Mouse (Mus musculus) spleen, postnatal 4 days (tissue): ENCODE measurements around the gene Wdr1.

Experiments
- DNase-seq, 2 experiments: peaks; one replicate each; pipeline ENCODE4 v3.0.0; 2022; ENCODE audit warnings: low spot score in 2 of 2

Wdr1 gene

GRCm38 (mm10) chr5:38544423-38545415 lies 18.3 kb downstream of the Wdr1 start:
- DNase-seq: no peak

GRCm38 (mm10) chr5:38543496-38544217 lies 19.4 kb downstream of the Wdr1 start:
- no peak for DNase-seq

DNA sequence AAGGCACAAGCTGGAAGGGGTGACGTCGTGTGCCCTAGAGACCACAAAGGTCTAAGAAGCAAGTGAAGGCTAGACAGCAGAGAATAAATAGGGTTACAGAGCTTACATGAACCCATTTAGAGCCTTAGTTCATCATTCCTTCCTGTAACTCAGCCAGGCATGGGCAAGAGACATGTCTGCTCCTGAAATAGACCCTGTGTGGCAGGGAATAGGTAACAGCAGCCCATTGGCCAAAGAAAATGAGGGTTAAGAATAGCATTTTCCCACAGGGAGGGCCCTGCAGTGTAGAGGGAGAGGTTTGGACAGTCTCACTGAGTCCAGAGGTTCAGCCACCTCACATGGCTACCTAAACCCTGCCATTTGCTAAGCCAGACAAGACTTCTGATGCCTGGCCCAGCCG lies 21.3 kb downstream of the Wdr1 start:
- no peak for DNase-seq

DNA sequence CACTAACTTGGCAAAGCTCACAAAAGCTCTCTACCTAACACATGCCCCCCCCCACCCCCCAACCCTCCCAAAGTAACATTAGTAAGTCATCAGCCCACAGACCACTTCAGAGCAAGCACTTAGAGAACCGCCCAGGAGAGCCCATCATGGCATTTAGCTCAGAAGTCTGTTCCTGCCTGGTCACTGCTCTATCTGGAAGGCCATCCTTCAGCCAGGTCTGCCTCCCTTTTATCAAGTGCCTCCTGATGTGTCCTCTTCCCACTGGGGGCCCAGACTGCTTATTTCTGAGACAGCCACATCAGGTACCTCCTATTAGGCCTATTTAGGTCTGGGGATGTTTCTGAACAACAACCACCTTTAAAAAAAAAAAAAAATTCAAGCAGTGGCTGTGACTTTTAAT lies 22.1 kb downstream of the Wdr1 start:
- no peak for DNase-seq

DNA sequence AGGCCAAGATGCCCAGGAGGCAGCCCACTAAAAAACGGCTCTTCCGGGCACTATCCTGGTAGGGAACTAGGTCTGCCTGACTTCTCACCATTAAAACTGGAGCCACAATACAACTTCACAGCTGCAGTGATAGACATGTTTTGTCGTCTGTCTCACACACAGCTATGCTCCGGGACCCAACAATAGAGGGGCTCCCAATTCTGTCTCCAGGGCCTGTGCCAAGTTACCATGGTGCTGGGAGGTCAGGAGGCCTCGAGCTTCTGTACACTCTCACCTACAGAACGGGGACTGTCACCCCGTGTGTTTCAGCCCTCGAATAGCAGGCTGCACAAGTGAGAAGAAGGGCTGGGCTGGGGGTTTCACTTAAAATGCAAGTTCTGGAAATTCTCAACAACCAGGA lies 24.5 kb downstream of the Wdr1 start:
- DNase-seq: no peak

GRCm38 (mm10) chr5:38537845-38538244 lies 25.2 kb downstream of the Wdr1 start:
- DNase-seq: no peak

DNA sequence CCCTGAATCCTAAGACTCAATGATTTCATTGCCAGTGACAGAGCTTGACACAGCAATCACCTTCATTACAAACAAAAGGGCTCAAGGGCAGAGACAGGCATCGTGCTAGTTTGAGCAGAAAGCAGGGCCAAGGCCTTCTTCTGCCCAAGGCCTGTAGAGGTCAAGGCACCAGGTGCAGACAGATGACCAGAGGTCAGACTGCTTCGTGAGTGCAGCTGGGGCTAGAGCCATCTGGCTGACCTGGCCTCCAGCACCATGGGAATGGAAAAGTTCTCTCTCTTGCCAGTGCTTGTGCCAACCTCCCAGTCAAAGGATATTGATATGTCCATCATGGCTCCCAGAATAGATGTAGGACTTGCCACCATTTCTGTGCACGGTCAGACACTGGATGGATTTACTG lies 26.2 kb downstream of the Wdr1 start:
- no peak for DNase-seq

GRCm38 (mm10) chr5:38532084-38532483 lies 30.9 kb downstream of the Wdr1 start:
- DNase-seq: no peak

DNA sequence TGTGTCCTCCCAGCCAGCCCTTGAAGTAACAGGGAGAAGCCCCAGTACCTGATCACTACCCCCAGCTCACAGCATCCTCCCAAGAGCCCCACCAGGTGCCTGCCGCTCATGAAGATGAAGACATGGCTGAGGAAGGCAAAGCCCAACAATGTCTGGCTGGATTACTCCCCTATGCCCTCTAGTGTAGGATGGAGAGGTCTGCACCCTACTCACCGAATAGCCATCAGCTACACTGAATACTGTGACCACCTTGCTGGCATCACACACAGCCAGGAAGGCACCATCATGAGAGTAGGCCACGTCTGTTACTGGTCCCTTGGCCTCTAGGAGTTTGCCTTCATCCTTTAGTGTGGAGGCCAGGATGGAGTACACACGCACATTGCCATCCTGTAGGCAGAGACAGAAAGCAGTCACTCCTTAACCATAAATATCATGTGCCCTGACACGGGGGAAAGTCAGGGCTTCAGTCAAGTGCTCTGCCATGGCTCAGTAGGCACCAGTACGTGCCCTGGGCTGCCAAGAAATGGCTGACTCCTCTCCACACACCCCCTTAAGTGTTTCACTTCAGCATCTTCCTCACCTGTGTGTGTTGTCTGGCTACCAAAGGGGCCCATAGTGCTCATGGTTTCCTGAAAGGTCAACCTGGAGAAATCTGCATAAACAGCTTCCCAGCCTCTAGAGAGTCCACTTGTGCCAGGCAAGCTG lies 33.1 kb downstream of the Wdr1 start:
- DNase-seq: no peak

DNA sequence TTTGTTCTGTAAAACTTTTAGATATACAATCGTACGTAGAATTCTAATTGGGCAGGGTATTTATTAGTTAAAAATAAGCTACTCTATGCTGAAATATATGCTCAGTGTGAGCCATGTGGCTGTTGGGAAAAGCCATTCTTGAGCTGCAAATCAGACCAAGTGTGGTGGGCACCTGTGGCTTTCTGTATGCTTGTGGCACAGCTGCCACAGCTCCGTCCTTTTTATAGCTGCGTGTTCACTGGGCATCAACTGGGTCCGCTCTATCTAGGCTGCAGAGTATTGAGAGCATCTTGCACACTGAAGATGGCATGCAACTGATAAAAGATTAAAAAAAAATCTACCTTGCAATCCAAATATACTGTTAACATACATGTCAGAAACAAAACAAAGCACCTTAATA lies 40.0 kb downstream of the Wdr1 start:
- DNase-seq: no peak

- no peak for DNase-seq
Measured at GRCm38 (mm10) chr5:38520838-38521237, 42.2 kb downstream of the Wdr1 start.

- no peak for DNase-seq
Measured at GRCm38 (mm10) chr5:38516267-38516666, 46.8 kb downstream of the Wdr1 start.

DNA sequence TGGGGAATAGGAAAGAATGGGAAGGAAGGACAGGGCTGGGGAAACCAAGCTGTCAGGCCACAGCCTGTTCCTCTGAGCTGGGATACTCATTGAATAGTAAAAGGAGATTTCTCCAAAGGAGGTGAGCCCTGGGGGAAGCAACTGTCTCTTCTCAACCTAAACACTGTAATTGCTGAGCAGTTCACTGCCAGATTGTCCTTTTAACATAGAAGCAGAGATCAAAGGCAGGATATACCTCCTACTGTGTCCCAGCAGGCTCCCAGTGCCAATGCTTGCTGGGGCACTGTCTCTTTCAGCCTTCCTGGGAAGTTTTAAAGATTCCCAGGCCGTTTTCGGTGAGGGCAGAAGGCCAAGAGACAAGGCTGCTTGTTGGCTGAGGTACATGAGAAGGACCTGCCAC lies 50.0 kb downstream of the Wdr1 start:
- no peak for DNase-seq

GRCm38 (mm10) chr5:38509568-38509967 lies 53.5 kb downstream of the Wdr1 start:
- DNase-seq: no peak

- DNase-seq: peak in 1 of 2 experiments; percentile 22
Measured at GRCm38 (mm10) chr5:38505435-38505765, 57.6 kb downstream of the Wdr1 start.

GRCm38 (mm10) chr5:38504747-38505434 lies 58.1 kb downstream of the Wdr1 start:
- DNase-seq: no peak

DNA sequence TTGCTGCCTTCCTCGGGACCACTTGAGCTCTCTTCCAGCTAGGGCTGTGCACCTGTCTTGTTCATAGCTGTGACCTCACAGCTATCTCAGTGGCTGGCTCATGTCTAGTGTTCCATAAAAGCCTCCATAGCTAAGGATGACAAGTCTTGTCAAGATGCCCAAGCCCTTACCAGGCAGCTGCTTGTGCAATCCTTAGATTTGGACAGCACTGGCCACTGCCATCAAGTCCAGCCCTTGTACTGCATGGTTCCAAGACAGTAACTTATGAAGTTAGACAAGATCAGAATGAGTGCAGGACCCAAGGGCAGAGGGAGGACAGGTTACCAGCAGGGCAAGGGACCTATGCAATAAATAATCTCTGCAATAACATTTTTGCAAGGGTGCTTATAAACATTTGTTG lies 58.9 kb downstream of the Wdr1 start:
- DNase-seq: no peak

- peak in 1 of 2 experiments; percentile 25 for DNase-seq
Measured at GRCm38 (mm10) chr5:38502992-38503391, 60.0 kb downstream of the Wdr1 start, which contains the start of gene Slc2a9. TSS of gene Slc2a9 (minus strand) at chr5:38503143.

GRCm38 (mm10) chr5:38500043-38500442 lies 63.0 kb downstream of the Wdr1 start:
- no peak for DNase-seq

- no peak for DNase-seq
Measured at GRCm38 (mm10) chr5:38499316-38499811, 63.7 kb downstream of the Wdr1 start.

DNA sequence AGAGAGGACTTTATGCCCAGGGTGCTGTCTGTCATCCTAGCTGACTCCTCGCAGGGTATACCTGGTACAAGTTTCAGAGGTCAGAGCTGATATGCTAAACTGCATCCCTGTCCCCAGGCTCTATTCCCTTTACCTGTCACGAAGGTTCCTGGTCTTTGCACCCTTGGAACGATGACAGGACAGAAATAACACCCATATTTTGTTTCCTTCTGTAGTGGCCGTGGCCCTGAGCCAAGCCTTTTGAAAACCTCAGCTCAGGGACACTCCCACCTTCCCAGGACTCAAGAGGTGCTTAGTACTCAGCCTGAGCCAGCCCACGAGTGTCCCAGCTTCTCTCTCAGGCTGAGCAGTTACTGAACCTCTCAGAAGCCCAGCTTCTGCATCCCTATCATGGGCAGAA lies 64.5 kb downstream of the Wdr1 start:
- no peak for DNase-seq
